Mouse (Mus musculus) liver, embryonic 15.5 days (tissue): Measurements from ENCODE around the gene Ces2h. TPM values are rescaled to one million over a fixed set of nuclear protein-coding genes. Genes with fewer than 3 reads are reported as not detected.
"Not testable (repeated sequence)": the region's sequence is repeated elsewhere in the genome, so short reads cannot be mapped to it uniquely, and the experiment has no call there.

Experiments
- ATAC-seq: fragments of 200-750 bp; cut with Nextera tagmentation; 2 replicates; pipeline ENCODE4 v1.8.0; 2017; ENCODE audit warnings: moderate number of reproducible peaks, mild to moderate bottlenecking, moderate library complexity; ENCODE audit not compliant: insufficient read depth
- H3K27ac ChIP-seq: fragments of 300-500 bp; sonication (generic); replicated peaks from 2 replicates; pipeline ENCODE4 v1.5.1; 2015; ENCODE audit warnings: mild to moderate bottlenecking, inconsistent platforms
- H3K27me3 ChIP-seq: fragments of 300-500 bp; sonication (generic); 2 replicates; pipeline ENCODE4 v1.6.1; 2015; ENCODE audit warnings: mild to moderate bottlenecking, inconsistent platforms
- H3K36me3 ChIP-seq: fragments of 300-500 bp; sonication (generic); replicated peaks from 2 replicates; pipeline ENCODE4 v1.6.1; 2015; ENCODE audit warnings: moderate library complexity, mild to moderate bottlenecking, inconsistent platforms
- H3K4me1 ChIP-seq: fragments of 300-500 bp; sonication (generic); replicated peaks from 2 replicates; pipeline ENCODE4 v1.6.1; 2015; ENCODE audit warnings: inconsistent platforms
- H3K4me2 ChIP-seq: fragments of 300-500 bp; sonication (generic); 2 replicates; pipeline ENCODE4 v1.6.1; 2015; ENCODE audit warnings: moderate library complexity, mild to moderate bottlenecking, inconsistent platforms
- H3K4me3 ChIP-seq: fragments of 300-500 bp; sonication (generic); replicated peaks from 2 replicates; pipeline ENCODE4 v1.5.1; 2015; ENCODE audit warnings: mild to moderate bottlenecking, inconsistent platforms
- H3K9ac ChIP-seq: fragments of 300-500 bp; sonication (generic); 2 replicates; pipeline ENCODE4 v1.6.1; 2015; ENCODE audit warnings: moderate library complexity, mild to moderate bottlenecking, inconsistent platforms
- H3K9me3 ChIP-seq: fragments of 300-500 bp; sonication (generic); replicated peaks from 2 replicates; pipeline ENCODE4 v1.6.1; 2016; ENCODE audit warnings: inconsistent platforms
- WGBS: fragments of 180-500 bp; shearing (Covaris S2); methylation state at CpG from one replicate; pipeline ENCODE4 v1.1.7; 2015; ENCODE audit warnings: mixed read lengths; ENCODE audit not compliant: insufficient replicate concordance; 5-methylcytosine and 5-hydroxymethylcytosine counted together
- polyA plus RNA-seq: library from polyadenylated mRNA; unstranded; fragments of >200 nt; fragmentation: Nextera tagmentation; extraction: Ambion mirVana; gene quantifications from 2 replicates; pipeline ENCODE4 v1.2.1, GENCODE M21; 2015

The Ces2h gene
- polyA plus RNA-seq, 1 experiment from 2014 or later: not detected

GRCm38 (mm10) chr8:105021954-105022353 is 21.3 kb downstream of the Ces2h start:
- ATAC-seq: 0 out of 2 replicates have a peak, but pooled peaks have one; percentile 42
- Histone ChIP-seq H3K4me2 (no peak overlapping the region), H3K9ac (no peak overlapping the region), H3K27me3 (no peaks in the 10 kb centered on the region), H3K36me3 (no peaks in the 10 kb centered on the region), H3K27ac (no peak overlapping the region), H3K4me1 (no peaks in the 10 kb centered on the region), H3K4me3 (no peak overlapping the region), H3K9me3 (no peaks in the 10 kb centered on the region)
- WGBS: 58% methylated on average over 1 of the region's 1 CpGs

GRCm38 (mm10) chr8:105023087-105023486 is 22.4 kb downstream of the Ces2h start:
- no peak overlapping the region for H3K27ac ChIP-seq
- H3K4me3 ChIP-seq: no peak overlapping the region
- H3K9me3 ChIP-seq: no peaks in the 10 kb centered on the region
- ATAC-seq: no peak
- H3K4me1 ChIP-seq: no peaks in the 10 kb centered on the region
- H3K4me2 ChIP-seq: no peak overlapping the region
- no peaks in the 10 kb centered on the region for H3K36me3 ChIP-seq
- WGBS: 45% methylated on average over 1 of the region's 1 CpGs
- H3K9ac ChIP-seq: no peak overlapping the region
- H3K27me3 ChIP-seq: no peaks in the 10 kb centered on the region

DNA sequence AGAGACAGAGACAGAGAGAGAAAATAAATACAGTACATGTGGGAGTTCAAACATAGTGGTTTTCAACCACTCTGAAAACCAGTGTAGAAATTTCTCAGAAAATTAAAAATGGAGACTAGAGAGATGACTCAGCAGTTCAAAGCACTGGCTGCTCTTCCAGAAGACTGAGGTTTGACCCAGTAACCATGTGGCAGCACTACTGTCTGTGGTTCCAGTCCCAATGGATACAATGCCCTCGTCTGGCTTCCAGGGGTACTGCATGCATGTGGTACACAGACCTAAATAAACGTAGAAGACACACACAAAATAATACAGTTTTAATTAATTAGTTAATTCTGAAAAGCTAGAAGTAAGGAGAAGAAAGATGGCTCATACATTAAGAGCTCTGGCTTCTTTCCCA is 24.4 kb downstream of the Ces2h start:
- no peak overlapping the region for H3K4me3 ChIP-seq

GRCm38 (mm10) chr8:105043510-105043909 is 42.9 kb downstream of the Ces2h start:
- Histone ChIP-seq H3K9ac (no peak overlapping the region), H3K27me3 (no peaks in the 10 kb centered on the region), H3K4me2 (no peak overlapping the region), H3K36me3 (no peaks in the 10 kb centered on the region), H3K4me3 (no peak overlapping the region), H3K4me1 (no peaks in the 10 kb centered on the region), H3K27ac (no peak overlapping the region), H3K9me3 (no peaks in the 10 kb centered on the region)
- WGBS: 23% methylated on average over 1 of the region's 1 CpGs
- no peak for ATAC-seq

More for the DNA sequence above, 24.4 kb downstream of the Ces2h start:
- no peak overlapping the region for H3K4me2 ChIP-seq
- WGBS: 47% methylated on average over 2 of the region's 2 CpGs
- H3K27ac ChIP-seq: no peak overlapping the region
- no peaks in the 10 kb centered on the region for H3K4me1 ChIP-seq
- no peak overlapping the region for H3K9ac ChIP-seq
- H3K9me3 ChIP-seq: no peaks in the 10 kb centered on the region
- no peaks in the 10 kb centered on the region for H3K36me3 ChIP-seq
- no peaks in the 10 kb centered on the region for H3K27me3 ChIP-seq
- no peak for ATAC-seq

GRCm38 (mm10) chr8:105045824-105046401 is 45.3 kb downstream of the Ces2h start:
- H3K4me3 ChIP-seq: no peak overlapping the region
- WGBS: 54% methylated on average over 3 of the region's 3 CpGs

GRCm38 (mm10) chr8:105048371-105048854 is 47.8 kb downstream of the Ces2h start, which contains the start of gene Ces3a:
Ces3a (plus strand) TSS chr8:105048601.
- Histone ChIP-seq H3K4me3 (no peak within 1 kb of the TSS), H3K9me3 (no peaks in the 10 kb centered on the region), H3K27me3 (no peaks in the 10 kb centered on the region), H3K9ac (no peak within 1 kb of the TSS), H3K4me1 (no peaks in the 10 kb centered on the region), H3K36me3 (no peaks in the 10 kb centered on the region), H3K4me2 (no peak within 1 kb of the TSS), H3K27ac (no peak within 1 kb of the TSS)
- 57% methylated on average over 3 of the region's 3 CpGs for WGBS
- ATAC-seq: no peak

More at GRCm38 (mm10) chr8:105045824-105046401, 45.3 kb downstream of the Ces2h start:
- Histone ChIP-seq H3K36me3 (no peaks in the 10 kb centered on the region), H3K9ac (no peak overlapping the region), H3K4me2 (no peak overlapping the region), H3K9me3 (no peaks in the 10 kb centered on the region), H3K27ac (no peak overlapping the region; the same call in 1 of the 2 replicates), H3K27me3 (no peaks in the 10 kb centered on the region), H3K4me1 (no peaks in the 10 kb centered on the region)
- ATAC-seq: peak; percentile 66

DNA sequence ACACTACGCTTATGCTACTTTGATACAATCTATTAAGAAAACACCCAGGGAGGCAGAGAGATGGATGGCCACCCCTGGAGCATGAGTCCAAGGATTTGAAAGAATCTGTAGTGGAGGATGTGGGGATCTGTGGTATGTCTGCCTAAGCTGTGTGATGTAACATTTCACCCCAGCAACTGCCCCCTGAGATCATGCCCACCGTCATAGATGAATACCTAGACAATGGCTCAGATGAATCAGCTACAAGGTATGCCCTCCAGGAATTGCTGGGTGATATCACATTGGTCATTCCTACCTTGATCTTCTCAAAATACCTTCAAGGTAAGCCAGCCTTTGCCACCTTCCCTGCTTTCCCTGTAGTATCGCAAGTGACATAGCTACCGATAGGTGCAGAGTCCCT is 55.6 kb downstream of the Ces2h start:
- H3K9ac ChIP-seq: no peak overlapping the region
- no peak overlapping the region for H3K4me2 ChIP-seq
- no peak for ATAC-seq
- no peak overlapping the region for H3K27ac ChIP-seq
- no peaks in the 10 kb centered on the region for H3K36me3 ChIP-seq
- no peaks in the 10 kb centered on the region for H3K27me3 ChIP-seq
- WGBS: 67% methylated on average over 4 of the region's 4 CpGs
- H3K4me1 ChIP-seq: no peaks in the 10 kb centered on the region
- H3K4me3 ChIP-seq: no peak overlapping the region
- H3K9me3 ChIP-seq: no peaks in the 10 kb centered on the region

GRCm38 (mm10) chr8:105060056-105060455 is 59.4 kb downstream of the Ces2h start:
- no peak overlapping the region for H3K4me2 ChIP-seq
- H3K9me3 ChIP-seq: no peaks in the 10 kb centered on the region
- H3K27ac ChIP-seq: no peak overlapping the region
- H3K9ac ChIP-seq: no peak overlapping the region
- H3K4me3 ChIP-seq: no peak overlapping the region
- no peak for ATAC-seq
- no peaks in the 10 kb centered on the region for H3K4me1 ChIP-seq
- H3K27me3 ChIP-seq: no peaks in the 10 kb centered on the region
- H3K36me3 ChIP-seq: no peaks in the 10 kb centered on the region

DNA sequence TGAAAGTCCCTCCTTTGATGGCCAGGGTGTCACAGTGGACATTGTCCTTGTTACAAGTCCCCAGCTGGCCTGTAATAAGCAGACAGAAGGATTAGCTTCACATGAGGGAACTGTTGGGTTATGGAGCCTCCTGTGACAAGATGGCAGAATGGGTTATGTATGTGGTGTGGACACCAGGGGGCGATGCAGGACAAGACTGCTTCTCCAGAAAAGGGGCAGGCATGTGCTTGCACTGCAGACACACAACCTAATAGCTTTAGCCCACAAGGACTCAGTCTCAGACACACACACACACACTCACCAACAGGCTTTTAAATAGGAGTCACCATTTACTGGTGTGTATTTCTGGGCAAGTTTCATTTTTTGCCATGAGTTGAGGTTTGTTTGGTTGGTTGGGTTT is 66.1 kb downstream of the Ces2h start:
- no peaks in the 10 kb centered on the region for H3K36me3 ChIP-seq
- no peak overlapping the region for H3K4me2 ChIP-seq
- H3K4me1 ChIP-seq: no peaks in the 10 kb centered on the region
- H3K9me3 ChIP-seq: no peaks in the 10 kb centered on the region
- H3K4me3 ChIP-seq: no peak overlapping the region
- no peak for ATAC-seq
- WGBS: 8% methylated on average over 1 of the region's 1 CpGs
- no peak overlapping the region for H3K27ac ChIP-seq
- H3K27me3 ChIP-seq: no peaks in the 10 kb centered on the region
- H3K9ac ChIP-seq: no peak overlapping the region

- not testable (repeated sequence) for H3K9ac ChIP-seq, H3K36me3 ChIP-seq, H3K27ac ChIP-seq, H3K4me2 ChIP-seq, H3K9me3 ChIP-seq, H3K4me1 ChIP-seq, H3K4me3 ChIP-seq, H3K27me3 ChIP-seq
- peak; percentile 47 for ATAC-seq
- WGBS: 47% methylated on average over 7 of the region's 7 CpGs
Measured at GRCm38 (mm10) chr8:105067905-105068304, 67.3 kb downstream of the Ces2h start.

- Histone ChIP-seq H3K27ac (no peak overlapping the region), H3K36me3 (no peaks in the 10 kb centered on the region), H3K9me3 (no peaks in the 10 kb centered on the region), H3K4me1 (no peaks in the 10 kb centered on the region), H3K9ac (no peak overlapping the region), H3K4me2 (no peak overlapping the region), H3K4me3 (no peak overlapping the region), H3K27me3 (no peaks in the 10 kb centered on the region)
- ATAC-seq: no peak
Measured at GRCm38 (mm10) chr8:105068971-105069370, 68.3 kb downstream of the Ces2h start.
